Mouse (Mus musculus) MN1 (cell line): ENCODE measurements at regions not wholly inside any gene's neighbourhood (a gene's known extent, or its start where the extent isn't known, plus 50 kb on each side); places are given as distances from the start of the nearest gene placed in this dataset.

Source experiments
- DNase-seq: peaks from one replicate; pipeline ENCODE4 v3.0.0-alpha.2; 2016; ENCODE audit warnings: low spot score

- DNase-seq: no peak
These were observed 277.1 kb downstream of the Rnf152 start for GRCm38 (mm10) chr1:105079437-105079836.

DNA sequence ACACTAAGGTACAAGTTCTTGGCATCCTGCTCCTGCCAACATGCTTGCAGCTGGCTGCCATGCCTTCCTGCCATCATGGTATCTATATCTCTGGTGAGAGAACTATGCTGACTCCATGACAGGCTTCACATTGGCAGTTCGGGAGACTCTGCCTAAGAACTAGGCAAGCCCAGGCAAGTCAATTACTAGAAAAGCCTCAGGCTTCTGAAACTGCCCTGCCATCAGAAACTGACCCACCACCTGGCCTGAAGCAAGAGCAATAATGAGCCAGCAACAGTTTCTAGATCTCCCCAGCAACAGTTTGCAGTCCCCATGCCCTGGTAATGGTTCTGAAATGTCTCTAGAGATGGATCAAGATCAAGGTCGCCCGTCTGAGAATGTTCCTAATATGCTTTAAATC, 280.8 kb downstream of the Rnf152 start:
- DNase-seq: no peak

GRCm38 (mm10) chr1:105074326-105074725, 282.2 kb downstream of the Rnf152 start:
- no peak for DNase-seq

GRCm38 (mm10) chr1:105070661-105071455, 285.7 kb downstream of the Rnf152 start:
- no peak for DNase-seq

DNA sequence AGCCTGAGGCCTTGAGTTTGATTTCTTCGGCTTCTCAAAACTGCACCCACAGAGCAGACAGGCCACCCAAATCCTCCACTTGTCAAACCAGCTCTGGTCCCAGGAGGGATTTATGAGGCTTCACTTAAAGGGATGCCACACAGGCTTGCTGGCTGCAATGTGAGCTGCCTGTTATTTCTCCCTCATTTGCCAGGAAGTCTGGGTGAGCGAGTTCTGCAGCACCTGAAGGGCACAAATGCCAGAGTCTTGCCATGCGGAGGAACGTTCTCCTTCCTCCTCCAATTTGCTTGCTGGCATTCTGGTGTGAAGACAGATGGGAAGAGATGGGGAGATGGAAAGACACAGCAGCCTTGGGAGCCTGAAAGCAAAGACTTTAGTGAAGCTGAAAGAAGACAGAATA, 288.6 kb downstream of the Rnf152 start:
- DNase-seq: no peak

DNA sequence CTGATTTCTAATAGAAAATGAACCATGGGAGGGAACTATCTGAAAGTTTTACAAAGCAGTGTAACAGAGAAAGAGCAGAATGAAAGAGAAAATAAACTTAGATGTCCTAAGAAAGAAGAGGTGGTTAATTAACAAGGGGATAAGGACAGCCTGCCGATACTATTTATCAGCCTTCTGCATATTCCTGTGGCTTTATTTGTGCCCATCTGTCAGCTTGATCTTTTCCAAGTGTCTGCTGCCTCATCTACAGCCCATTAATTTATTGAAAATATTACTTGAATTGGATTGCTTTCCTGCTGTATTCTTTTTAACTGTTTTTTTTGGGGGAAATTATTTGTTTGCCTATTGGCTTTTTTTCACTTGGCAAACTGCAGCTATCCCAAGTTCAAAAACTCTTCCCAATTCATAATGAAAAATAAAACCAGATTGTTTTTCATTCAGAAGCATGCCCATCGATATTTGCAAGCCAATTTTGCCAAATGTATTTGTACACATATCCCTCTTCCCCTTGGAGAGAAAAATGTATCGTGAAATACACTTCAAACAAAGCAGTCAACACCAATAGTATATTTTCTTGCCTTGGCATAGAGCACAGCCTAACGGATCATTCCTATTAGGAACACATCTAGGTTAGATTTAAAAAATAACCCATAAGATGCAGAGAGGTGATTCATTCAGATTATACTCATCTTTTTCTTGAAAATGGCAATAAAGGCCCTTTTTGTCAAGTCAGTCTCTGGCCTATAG, 289.3 kb downstream of the Rnf152 start:
- DNase-seq: no peak

- DNase-seq: no peak
These were observed 282.4 kb downstream of the Cdh20 start for GRCm38 (mm10) chr1:105050584-105051363.
